Mouse (Mus musculus): Measurements from ENCODE around the gene Dnajc4.

GRCm38 (mm10) chr19:6989251-6989650, 3.1 kb downstream of the Dnajc4 start:
- TF ChIP-seq POLR2A (IDR thresholded peaks at IDR 0.05; ENCODE audit: low read depth, low read length) (no peak), CTCF (IDR thresholded peaks at IDR 0.05; ENCODE audit: extremely low read depth, insufficient read depth, insufficient read length, insufficient replicate concordance) (no peak)
